Mouse (Mus musculus) ES-CJ7 (cell line): ENCODE data around the gene Hnrnpll.

ENCODE experiments used
- DNase-seq: peaks from one replicate; pipeline ENCODE4 v3.0.0; 2011; ENCODE audit warnings: low read depth, low spot score

The Hnrnpll gene

GRCm38 (mm10) chr17:80061783-80062619, at the start of gene Hnrnpll:
TSS of gene Hnrnpll (minus strand) at chr17:80062334.
- DNase-seq = peak; percentile 96

- DNase-seq = no peak
Measured at GRCm38 (mm10) chr17:80105348-80105978, 43.3 kb upstream of the Hnrnpll start.

GRCm38 (mm10) chr17:80099823-80100222, 37.7 kb upstream of the Hnrnpll start:
- no peak for DNase-seq

DNA sequence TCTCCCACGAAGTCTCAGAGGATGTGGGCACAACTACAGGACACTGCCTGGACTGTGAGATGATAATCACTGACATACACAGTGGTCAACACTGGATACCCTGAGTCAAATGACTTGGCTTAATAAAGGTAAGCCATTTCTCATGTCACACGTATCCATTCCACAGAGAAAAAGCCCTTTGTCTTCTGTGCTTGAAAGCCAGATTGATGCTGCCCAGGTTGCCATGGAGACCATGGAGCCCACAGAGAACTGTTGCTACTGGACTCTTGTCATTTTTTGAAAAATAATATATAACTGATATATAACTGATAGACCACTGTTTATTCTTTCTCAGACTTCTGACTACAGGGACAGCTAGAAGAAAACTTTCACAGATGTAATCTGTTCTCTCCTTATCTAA, 35.1 kb upstream of the Hnrnpll start:
- no peak for DNase-seq

DNA sequence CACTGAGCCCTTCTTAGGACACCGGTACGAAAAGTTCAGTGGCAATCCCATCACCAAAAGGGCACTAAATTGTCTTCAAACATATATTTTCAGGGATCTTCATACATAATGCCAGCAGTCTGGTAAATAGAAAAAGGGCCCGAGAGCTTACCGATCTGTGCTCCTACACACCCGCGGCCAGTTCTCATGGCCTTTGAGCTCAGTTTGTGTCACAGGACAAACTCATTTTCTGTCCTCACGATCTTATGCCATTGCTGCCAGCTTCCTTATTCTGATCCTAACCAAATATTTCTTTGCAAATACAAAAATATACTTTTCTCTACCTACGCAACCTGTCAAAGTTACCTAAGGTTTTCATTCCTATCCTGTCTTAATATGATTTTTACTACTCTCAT, 34.6 kb upstream of the Hnrnpll start:
- DNase-seq = no peak

DNA sequence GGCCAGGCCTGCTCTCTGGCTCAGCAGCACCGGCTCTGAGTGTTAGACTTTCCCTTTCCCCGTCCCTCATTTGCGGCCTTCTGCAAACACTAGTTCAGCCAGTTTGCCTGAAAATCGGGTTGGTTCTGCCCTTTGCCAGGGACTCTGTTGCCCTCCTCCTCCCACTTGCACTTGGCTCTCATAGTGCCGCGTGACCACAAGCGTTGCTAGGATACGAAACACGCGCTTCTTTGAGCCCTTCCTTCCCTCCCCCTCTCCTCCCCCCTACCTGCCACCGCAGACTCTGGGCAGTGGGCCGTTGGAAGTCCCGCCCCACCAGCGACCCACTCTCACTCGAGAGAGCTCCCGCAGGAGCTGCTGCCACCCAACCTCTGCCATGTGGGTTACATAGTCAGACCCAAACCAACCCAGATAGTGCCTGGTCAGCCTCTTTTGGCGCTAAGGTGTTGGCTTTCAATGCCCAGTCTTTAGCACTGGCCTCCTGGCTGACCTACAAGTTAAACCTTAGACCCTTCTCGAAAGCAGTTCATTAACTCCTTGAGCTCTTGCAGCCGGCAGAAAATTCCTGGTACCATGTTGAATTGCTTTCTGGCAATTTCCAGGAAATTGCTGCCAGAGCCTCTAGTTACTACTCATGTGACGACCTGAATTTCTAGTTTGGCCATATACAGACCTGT, 34.0 kb upstream of the Hnrnpll start:
- DNase-seq = peak; percentile 75

DNA sequence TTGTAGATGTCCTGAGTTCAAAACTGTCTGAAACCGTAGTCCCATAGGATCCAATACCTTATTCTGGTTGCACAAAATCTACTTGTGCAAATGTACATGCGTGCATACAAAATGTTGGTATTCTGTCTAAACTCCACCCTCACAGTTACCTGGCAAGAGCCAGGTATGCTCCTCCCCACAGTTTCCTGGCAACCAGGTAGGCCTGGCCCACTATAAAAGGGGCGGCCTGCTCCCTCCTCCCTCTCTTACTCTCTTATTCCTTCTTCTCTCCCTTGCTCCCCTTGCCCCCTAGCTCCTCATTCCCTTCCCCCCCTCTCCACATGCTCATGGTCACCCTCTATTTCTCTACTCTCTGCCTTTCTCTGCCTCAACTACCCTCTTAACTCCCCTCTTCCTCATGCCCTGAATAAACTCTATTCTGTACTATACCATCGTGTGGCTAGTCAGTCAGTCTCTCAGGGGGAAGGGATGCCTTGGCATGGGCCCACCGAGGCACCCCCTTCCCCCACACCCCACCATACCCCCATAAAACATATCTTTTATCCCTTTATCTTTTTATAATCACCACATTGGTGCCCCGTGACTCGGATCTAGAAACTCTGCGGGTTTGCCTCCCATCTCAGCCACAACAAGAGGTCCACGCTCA, 33.2 kb upstream of the Hnrnpll start:
- DNase-seq = no peak

DNA sequence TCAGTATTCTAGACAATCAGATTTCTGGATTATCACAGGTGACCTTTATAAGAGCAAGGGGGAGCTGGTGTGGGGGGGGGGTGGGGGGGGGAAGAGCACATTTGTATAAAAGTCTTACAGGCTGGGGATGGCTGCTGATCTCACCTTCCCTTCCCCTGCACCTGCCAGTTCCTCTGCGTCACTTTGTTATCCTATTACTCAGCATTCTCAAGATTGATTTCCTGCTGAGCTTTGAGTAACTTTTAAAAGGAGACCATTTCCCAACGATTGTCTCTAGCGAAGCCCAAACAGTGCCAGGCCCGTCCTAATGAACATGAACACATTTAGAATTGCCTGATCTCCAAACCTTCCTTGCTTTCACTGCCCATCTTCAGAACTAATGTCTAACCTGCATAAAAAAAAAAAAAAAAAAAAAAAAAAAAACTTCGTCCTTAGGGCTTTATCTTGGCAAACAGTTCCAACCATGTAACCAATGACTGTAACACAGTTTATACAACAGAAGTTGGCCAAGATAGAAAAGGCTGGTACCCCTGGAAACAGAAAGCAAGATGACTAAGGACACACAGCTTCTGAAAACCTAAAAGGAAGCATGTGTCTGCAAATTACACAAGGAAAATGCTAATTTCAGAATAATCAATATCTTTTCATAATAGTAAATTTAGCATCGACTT, 29.9 kb upstream of the Hnrnpll start:
- DNase-seq = peak; percentile 42

- DNase-seq = no peak
Measured at GRCm38 (mm10) chr17:80090551-80090950, 28.4 kb upstream of the Hnrnpll start.

GRCm38 (mm10) chr17:80088168-80088567, 26.0 kb upstream of the Hnrnpll start:
- DNase-seq = no peak

DNA sequence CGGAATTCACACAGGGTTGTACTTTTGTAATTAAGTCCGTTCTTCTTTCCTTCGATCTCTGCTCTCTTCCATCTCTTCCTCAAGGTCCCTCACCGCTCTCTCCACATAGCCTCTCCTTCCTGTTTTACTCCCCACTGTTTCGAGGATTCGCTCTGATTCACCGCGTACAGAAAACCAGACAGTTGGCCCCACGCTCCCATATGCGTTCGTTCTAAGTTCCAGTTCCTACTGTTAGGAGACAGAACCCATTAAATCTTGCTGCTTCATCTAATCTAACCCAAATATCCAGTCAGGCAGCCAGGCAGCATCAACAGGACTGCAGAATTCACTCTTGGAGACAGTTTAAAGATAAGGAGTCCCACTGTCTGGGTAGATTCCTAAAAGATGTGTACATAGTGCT, 24.5 kb upstream of the Hnrnpll start:
- DNase-seq = no peak

- no peak for DNase-seq
Measured at GRCm38 (mm10) chr17:80084424-80084823, 22.3 kb upstream of the Hnrnpll start.

DNA sequence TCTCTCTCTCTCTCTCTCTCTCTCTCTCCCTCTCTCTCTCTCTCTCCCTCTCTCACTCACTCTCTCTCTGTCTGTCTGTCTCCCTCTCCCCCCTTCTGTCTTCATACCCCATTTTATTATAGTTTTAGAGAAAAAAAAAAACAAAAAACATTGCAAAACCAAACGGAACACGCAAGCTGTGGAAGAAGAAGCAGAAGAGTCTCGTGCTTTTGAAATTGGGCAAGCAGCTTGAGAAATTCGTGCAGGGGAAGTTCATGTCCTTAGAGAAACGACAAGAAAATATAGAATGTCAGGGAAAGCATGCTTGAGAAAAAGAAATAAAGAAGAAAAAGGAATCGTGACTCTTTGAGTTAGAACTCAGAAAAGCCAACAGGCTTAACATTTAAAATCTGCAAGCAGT, 21.1 kb upstream of the Hnrnpll start:
- no peak for DNase-seq

- DNase-seq = no peak
Measured at GRCm38 (mm10) chr17:80078726-80079125, 16.6 kb upstream of the Hnrnpll start.

DNA sequence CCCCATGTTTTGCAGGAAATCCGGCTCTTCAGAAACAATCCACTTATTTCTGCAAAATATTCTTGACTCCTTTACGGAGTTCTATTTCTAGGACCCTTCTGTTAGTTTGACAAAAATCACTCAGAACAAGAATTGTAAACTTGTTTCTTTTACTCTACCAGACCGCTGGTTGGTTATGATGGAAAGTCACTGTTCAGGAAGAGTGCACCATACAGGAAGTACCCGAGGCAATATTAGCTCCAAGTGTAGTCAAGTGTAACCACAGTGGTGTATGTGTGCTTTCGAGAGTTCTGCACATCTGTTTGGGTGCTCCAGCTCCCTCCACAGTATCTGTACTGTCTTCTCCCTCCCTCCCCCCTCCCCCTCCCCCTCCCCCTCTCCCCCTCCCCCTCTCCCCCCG, 5.1 kb upstream of the Hnrnpll start:
- DNase-seq = no peak

DNA sequence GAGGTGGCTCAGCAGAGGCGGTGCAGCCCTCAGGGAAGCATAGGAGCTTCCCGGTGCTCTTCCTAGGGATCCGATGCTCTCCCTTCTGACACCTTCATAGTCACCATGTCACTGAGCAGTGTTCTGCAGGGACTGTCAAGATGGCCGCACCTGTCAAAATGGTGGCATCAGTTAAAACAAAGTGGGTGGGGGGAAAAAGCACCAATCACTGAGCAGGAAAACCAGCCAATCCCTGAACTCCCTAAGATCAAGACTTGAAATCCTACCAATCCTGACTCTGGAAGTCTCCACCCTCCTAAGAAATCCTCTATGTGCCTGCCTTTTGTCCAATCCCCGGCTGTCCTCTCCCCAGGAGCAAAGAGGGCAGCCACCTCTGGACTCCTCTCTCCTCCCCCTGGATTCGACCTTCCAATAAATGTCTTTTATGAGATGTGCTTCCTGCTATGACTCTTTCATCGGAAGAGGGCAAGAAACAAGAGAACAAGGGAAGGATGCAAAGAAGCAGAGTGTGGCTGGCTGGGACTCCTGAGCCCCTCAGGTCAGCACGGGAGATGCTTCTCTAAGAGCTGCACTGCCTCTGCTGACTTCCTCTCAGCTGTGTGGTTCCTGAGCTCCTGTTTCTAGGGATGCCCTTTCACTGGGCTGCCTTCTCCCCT, 1.8 kb upstream of the Hnrnpll start:
- peak; percentile 89 for DNase-seq

DNA sequence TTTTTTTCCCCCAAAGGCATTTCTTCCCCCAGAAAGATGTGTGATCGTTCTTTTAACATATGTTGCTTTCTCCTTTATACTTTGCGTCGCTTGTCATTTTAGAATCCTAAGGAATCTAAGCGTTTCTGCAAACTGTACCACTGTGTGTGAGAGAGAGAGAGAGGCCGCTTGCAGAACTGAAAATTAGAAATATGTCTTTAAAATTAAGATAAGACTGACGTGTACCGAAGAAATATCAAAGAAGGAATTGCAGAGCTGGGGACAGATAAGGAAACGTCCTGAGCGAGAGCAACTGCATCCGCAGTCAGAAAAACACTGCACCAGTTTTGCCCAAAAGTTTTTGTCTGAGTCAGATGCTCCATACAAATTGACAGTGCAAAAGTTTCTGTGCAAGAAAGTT, 1.3 kb upstream of the Hnrnpll start:
- no peak for DNase-seq

DNA sequence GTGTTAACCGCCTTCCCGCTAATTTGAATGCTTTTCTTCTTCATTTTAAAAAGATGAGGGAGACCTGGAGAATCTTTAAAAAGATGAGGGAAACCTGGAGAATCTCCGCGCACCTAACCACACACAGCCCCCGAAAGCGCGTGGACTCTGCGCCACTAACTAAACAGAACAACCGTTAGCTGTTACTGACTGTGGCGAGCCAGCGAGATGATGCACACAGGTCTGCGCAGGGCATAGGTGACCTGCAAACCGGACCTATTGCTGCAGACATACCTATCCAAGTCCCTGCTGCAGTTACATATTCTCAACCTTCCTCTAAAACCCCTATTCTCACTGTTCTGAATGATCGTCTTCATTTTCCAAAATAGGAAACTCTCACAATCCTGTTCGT, 481 bp upstream of the Hnrnpll start:
- no peak for DNase-seq

DNA sequence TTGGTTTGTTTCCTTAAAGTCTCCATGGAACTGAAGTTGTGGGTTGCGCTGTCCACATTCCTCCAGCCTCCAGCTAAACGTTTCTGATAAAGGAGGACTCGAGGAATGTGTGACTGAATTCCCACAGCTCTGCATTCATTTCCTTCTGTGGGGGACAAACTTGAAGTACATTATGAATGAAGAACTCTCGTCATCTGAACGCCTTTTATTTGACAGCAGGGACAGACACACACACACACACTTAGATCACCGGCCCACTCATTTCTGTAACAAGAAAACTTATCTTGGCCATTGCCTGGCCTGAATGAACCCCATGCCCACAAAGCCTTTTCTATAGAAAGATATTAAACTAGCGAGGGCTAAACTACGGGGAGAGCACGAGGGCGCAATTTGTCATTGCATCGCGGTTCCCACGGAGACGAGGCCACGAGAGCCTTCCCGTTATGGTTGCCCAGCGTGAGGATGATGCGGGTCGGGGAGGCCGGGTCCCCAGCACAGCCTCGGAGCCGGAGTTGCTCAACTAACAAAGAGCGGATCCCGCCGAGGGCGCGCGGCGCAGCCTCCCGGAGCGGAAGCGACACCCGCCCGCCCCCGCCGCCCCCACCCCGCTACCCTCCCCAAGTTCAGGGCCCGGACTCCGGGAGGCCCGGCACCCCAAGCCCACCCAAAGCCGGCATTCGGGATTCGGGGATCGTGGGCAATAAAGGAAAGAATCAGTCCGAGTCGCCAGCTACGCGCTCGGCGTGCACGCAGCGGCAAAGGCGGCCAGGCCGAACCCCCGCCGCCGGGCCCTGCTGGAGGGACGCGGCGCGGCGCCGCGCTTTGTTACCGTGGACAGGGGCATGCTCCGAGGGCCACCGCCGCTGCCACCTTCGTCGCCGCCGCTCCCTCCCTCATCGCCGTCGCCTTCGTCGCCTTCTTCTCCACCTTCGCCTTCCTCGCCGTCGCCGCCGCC, 1.0 kb downstream of the Hnrnpll start:
- DNase-seq = no peak

DNA sequence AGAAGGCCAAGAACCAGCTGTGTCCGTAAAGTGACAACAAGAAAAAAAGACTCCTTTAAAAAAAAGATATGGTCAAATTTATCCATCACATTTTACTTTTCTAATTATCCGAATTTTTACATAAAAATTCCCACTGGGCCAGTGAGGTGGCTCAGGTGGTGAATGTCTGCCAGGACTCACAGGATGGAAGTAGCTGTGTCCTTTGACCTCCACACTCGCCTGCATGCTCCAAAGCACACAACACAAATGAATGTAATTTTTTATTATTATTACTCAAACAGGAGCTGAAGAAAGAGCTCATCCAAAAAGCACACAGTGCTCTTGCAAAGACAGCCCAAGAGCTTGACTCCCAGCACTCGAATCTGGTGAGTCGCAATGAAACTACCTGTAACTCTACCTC, 2.0 kb downstream of the Hnrnpll start:
- DNase-seq = no peak
